Mouse (Mus musculus): Measurements from ENCODE around the gene Gm28053. TPM values are rescaled to one million over a fixed set of nuclear protein-coding genes. Genes with fewer than 3 reads are reported as not detected.

The Gm28053 gene
- polyA plus RNA-seq, 1 experiment = not detected

DNA sequence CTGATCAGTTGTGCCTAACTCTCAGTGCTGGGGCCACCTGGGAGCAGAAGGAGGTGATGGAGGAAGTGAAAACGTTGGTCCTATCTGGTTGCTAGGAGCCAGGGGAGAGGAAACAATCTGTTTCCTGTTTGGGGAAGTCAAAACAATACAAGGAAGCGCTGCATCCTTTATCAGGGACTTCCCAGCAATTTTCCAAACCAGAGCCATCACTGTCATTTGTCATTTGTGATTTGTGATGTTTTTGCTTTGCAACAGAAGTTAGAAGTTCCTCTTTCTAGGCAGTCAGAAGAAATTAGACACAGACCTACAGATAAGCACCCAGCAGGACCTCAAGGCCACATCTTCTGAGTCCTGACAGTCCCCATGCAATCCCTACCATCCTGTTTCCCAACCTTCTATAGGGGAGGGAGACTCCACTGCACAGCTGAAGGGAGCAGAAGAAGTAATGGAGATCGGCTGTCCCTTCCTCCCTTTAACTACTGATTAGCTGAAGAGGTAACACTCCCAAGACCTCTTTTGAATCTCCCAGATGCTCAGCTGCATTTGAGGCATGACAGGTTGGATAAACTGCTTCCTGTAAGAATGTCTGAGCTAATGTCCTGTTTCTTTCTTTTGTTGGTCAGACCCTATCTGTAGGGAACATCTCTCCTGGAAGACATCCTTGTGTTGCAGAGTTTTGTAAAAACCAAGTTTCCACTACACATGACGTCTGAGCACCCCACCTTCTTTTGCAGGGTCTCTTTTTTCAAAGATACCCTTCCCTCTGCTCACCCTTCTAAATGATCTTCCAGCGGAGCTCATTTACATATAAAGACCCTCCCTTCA is 17.9 kb upstream of the Gm28053 start:
- H3K9me3 ChIP-seq (ENCODE audit: control insufficient read depth, low read length) = no peaks in the 10 kb centered on the region
- H3K36me3 ChIP-seq (ENCODE audit: control insufficient read depth) = no peaks in the 10 kb centered on the region
- H3K4me1 ChIP-seq (ENCODE audit: control insufficient read depth) = no peaks in the 10 kb centered on the region
- H3K27me3 ChIP-seq (ENCODE audit: control insufficient read depth) = no peaks in the 10 kb centered on the region
- H3K4me3 ChIP-seq (replicated peaks) = no peak overlapping the region
- TF ChIP-seq TAL1 (IDR thresholded peaks at IDR 0.05; ENCODE audit: low read length) (no peak), GATA1 (IDR thresholded peaks at IDR 0.05; ENCODE audit: low read length) (no peak)

DNA sequence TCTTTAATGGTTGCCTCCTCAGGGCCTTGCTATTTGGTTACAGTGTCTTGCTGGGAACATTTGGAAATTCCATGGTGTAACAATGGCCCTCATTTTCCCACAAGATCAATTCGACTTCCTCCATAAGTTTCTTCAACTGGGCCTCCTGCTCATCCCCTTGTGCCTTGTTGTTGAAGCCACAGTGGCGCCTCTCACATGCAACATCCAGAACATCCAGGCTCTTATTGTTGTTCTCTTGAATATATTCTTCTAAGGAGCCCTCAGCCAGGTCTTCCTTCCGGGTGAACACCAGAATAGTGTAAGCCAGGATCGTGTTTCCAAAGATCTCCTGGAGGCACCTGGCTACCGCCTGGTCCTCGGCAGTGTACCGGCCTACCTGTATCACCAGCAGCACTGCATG is 16.3 kb upstream of the Gm28053 start:
- Histone ChIP-seq H3K9me3 (ENCODE audit: control insufficient read depth, low read length) (no peaks in the 10 kb centered on the region), H3K36me3 (ENCODE audit: control insufficient read depth) (no peaks in the 10 kb centered on the region), H3K4me3 (replicated peaks) (no peak overlapping the region), H3K27me3 (ENCODE audit: control insufficient read depth) (no peaks in the 10 kb centered on the region), H3K4me1 (ENCODE audit: control insufficient read depth) (no peaks in the 10 kb centered on the region)
- no peak for TF ChIP-seq GATA1 (IDR thresholded peaks at IDR 0.05; ENCODE audit: low read length)

DNA sequence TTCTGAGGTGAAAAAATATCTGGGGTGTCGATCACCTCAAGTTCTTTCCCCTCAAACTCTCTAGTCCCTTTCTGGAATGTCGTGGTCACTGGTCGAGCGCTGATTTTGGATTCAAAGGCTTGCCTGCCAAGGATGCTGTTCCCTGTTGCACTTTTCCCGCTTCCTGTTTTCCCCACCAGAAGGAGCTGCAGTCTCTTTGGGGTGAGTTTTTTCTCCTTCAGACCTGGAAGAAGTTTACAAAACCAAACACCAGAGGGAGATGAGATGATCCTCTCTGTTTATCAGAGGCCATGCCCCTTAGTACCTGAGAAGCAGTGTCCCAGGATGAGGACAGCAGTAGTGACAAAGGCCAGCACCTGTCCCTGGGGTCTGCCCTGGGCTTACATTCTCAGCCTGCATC is 15.8 kb upstream of the Gm28053 start:
- TF ChIP-seq GATA1 (IDR thresholded peaks at IDR 0.05; ENCODE audit: low read length) (no peak), TAL1 (IDR thresholded peaks at IDR 0.05; ENCODE audit: low read length) (no peak)
- Histone ChIP-seq H3K4me1 (ENCODE audit: control insufficient read depth) (no peaks in the 10 kb centered on the region), H3K9me3 (ENCODE audit: control insufficient read depth, low read length) (no peaks in the 10 kb centered on the region), H3K27me3 (ENCODE audit: control insufficient read depth) (no peaks in the 10 kb centered on the region), H3K36me3 (ENCODE audit: control insufficient read depth) (no peaks in the 10 kb centered on the region), H3K4me3 (replicated peaks) (no peak overlapping the region)

DNA sequence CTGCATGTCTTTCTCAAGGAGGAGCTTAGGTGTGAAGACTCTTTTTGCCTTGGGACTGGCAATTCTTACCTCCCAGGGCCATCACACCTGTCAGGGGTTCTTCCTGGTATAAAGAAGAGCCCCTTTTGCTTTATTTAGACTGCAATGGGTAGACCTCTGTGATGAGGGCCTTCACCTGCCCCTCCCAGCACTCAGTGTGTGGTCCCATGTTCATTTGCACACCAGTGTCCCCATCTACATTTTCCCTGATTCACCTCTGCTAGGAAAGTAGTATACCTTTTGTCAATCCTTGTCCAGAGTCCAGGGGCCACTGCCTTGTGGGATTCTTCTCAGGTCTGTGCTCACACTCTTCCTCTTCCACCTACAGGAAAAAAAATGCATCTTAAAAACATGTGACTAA is 14.3 kb upstream of the Gm28053 start:
- H3K4me3 ChIP-seq (replicated peaks) = no peak overlapping the region
- H3K27me3 ChIP-seq (ENCODE audit: control insufficient read depth) = no peaks in the 10 kb centered on the region
- H3K9me3 ChIP-seq (ENCODE audit: control insufficient read depth, low read length) = no peaks in the 10 kb centered on the region
- no peak for TF ChIP-seq GATA1 (IDR thresholded peaks at IDR 0.05; ENCODE audit: low read length)
- TF ChIP-seq TAL1 (IDR thresholded peaks at IDR 0.05; ENCODE audit: low read length) = no peak
- no peaks in the 10 kb centered on the region for H3K36me3 ChIP-seq (ENCODE audit: control insufficient read depth)
- H3K4me1 ChIP-seq (ENCODE audit: control insufficient read depth) = no peaks in the 10 kb centered on the region

DNA sequence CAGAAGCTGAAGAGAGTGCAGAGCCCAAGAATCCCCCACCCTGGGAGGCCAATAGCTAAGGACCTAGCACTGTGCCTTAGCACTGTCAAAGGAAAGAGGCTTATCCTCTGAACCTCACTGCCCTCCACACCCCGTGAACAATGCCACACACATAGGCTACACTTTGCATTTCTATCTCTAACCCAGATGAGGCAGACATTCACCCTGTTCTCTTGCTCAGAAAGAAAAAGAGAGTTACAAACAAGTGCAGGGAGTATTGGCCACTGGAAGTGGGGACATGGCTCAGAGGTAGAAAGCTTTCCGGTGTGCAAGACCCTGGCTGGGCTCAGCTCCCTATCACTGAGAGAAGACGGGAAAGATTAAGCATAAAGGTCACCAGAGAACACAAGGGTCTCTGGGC is 12.3 kb upstream of the Gm28053 start:
- no peaks in the 10 kb centered on the region for H3K27me3 ChIP-seq (ENCODE audit: control insufficient read depth)
- H3K36me3 ChIP-seq (ENCODE audit: control insufficient read depth) = no peaks in the 10 kb centered on the region
- TF ChIP-seq GATA1 (IDR thresholded peaks at IDR 0.05; ENCODE audit: low read length) = no peak
- no peaks in the 10 kb centered on the region for H3K4me1 ChIP-seq (ENCODE audit: control insufficient read depth)
- no peak overlapping the region for H3K4me3 ChIP-seq (replicated peaks)
- H3K9me3 ChIP-seq (ENCODE audit: control insufficient read depth, low read length) = no peaks in the 10 kb centered on the region

DNA sequence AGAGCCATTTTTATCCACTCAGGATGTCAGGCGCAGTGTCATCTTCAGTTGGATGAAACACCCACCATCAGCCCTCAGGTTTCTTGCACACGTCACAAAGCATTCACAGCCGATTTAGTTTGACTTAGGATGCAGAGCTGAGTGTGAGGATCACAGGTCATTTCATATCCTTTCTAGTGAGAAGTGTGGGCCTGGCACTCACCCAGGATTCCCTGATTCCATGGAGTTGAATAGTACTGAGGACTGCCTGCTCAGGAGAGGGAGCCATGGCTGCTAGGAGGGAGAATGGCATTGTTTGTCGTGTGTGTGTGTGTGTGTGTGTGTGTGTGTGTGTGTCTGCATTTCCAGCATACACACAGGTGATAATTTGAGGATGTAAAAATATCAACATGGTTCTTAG is 1.9 kb downstream of the Gm28053 start:
- TF ChIP-seq TAL1 (IDR thresholded peaks at IDR 0.05; ENCODE audit: low read length) (no peak), GATA1 (IDR thresholded peaks at IDR 0.05; ENCODE audit: low read length) (no peak)
- no peaks in the 10 kb centered on the region for H3K36me3 ChIP-seq (ENCODE audit: control insufficient read depth)
- no peak overlapping the region for H3K4me3 ChIP-seq (replicated peaks)
- H3K27me3 ChIP-seq (ENCODE audit: control insufficient read depth) = no peaks in the 10 kb centered on the region
- no peaks in the 10 kb centered on the region for H3K4me1 ChIP-seq (ENCODE audit: control insufficient read depth)
- no peaks in the 10 kb centered on the region for H3K9me3 ChIP-seq (ENCODE audit: control insufficient read depth, low read length)

DNA sequence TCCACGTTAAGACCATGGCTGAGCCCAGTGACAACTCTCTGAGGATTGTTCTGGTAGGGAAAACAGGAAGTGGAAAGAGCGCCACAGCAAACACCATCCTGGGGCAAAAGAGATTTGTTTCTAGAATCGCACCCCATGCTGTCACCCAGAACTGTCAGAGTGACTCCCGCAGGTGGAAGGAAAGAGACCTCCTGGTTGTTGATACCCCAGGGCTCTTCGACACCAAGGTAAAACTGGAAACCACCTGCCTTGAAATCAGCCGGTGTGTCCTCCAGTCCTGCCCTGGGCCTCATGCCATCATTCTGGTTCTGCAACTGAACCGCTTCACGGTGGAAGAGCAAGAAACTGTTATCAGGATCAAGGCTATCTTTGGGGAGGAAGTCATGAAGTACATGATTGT is 5.1 kb downstream of the Gm28053 start:
- no peaks in the 10 kb centered on the region for H3K36me3 ChIP-seq (ENCODE audit: control insufficient read depth)
- H3K9me3 ChIP-seq (ENCODE audit: control insufficient read depth, low read length) = no peaks in the 10 kb centered on the region
- no peak for TF ChIP-seq GATA1 (IDR thresholded peaks at IDR 0.05; ENCODE audit: low read length)
- no peak for TF ChIP-seq TAL1 (IDR thresholded peaks at IDR 0.05; ENCODE audit: low read length)
- no peaks in the 10 kb centered on the region for H3K27me3 ChIP-seq (ENCODE audit: control insufficient read depth)
- H3K4me3 ChIP-seq (replicated peaks) = no peak overlapping the region
- no peaks in the 10 kb centered on the region for H3K4me1 ChIP-seq (ENCODE audit: control insufficient read depth)

DNA sequence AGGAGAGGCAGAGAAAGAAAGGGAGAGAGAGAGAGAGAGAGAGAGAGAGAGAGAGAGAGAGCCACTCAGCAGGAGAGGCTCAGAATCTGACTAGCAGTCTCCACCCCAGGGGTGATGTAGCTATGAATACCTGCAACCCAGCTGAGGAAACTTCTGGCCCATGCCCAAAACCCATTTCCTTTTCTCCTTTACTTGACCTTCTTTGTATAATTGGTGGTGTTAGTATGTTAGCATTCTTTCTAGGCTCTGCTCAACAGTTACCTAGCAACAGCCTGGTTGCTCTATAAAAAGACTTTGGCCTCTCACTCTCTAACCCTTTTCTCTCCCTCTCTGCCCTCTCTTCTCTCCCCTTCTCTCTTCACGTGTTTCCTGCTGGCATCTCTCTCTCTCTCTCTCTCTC is 7.1 kb downstream of the Gm28053 start:
- H3K4me3 ChIP-seq (replicated peaks) = no peak overlapping the region
- H3K4me1 ChIP-seq (ENCODE audit: control insufficient read depth) = no peaks in the 10 kb centered on the region
- H3K27me3 ChIP-seq (ENCODE audit: control insufficient read depth) = no peaks in the 10 kb centered on the region
- TF ChIP-seq GATA1 (IDR thresholded peaks at IDR 0.05; ENCODE audit: low read length) (no peak), TAL1 (IDR thresholded peaks at IDR 0.05; ENCODE audit: low read length) (no peak)
- H3K36me3 ChIP-seq (ENCODE audit: control insufficient read depth) = no peaks in the 10 kb centered on the region
- no peaks in the 10 kb centered on the region for H3K9me3 ChIP-seq (ENCODE audit: control insufficient read depth, low read length)

DNA sequence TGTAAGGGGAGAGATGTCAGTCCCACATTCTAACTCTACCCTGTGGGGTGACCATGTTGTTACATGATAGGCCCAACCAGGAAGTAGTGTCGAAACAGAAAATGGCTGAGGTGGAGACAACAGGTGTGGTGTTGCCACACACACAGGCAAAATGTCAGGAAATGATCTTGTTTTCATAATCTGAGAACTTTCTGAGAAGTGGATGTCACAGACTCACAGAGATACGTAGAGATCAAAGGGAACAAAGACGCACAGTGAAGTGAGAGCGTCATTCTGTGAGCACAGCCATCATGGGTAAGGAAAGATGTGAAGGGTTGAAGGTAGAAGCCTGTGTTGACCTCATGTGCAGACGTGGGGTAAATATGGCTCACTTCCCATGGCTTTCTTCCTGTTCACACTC is 9.4 kb downstream of the Gm28053 start:
- no peaks in the 10 kb centered on the region for H3K9me3 ChIP-seq (ENCODE audit: control insufficient read depth, low read length)
- no peak overlapping the region for H3K4me3 ChIP-seq (replicated peaks)
- TF ChIP-seq TAL1 (IDR thresholded peaks at IDR 0.05; ENCODE audit: low read length) (no peak), GATA1 (IDR thresholded peaks at IDR 0.05; ENCODE audit: low read length) (no peak)
- H3K4me1 ChIP-seq (ENCODE audit: control insufficient read depth) = no peaks in the 10 kb centered on the region
- no peaks in the 10 kb centered on the region for H3K27me3 ChIP-seq (ENCODE audit: control insufficient read depth)
- no peaks in the 10 kb centered on the region for H3K36me3 ChIP-seq (ENCODE audit: control insufficient read depth)

DNA sequence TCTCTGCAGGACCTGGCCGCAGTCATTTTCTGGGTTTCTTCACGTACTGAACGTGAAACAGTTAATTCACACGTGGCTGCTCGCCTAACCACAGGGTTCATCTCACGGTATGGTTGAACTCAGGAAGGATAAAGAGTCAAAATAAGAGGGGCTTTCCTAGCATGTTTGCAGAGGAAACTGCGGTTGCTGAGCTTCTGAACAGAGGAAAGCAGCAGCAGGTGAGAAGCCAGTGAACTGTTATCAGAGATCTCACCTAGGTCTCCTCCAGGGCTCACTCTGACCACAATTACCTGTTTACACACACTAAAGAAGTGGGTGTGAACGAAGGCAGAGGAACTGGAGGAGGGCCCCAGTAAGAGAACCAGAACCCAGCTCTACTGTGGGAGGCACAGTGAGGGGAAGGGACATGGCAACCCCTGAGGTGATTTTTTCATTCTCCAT is 14.5 kb downstream of the Gm28053 start:
- no peaks in the 10 kb centered on the region for H3K4me1 ChIP-seq (ENCODE audit: control insufficient read depth)
- no peak overlapping the region for H3K4me3 ChIP-seq (replicated peaks)
- H3K36me3 ChIP-seq (ENCODE audit: control insufficient read depth) = no peaks in the 10 kb centered on the region
- no peaks in the 10 kb centered on the region for H3K27me3 ChIP-seq (ENCODE audit: control insufficient read depth)
- H3K9me3 ChIP-seq (ENCODE audit: control insufficient read depth, low read length) = no peaks in the 10 kb centered on the region
- no peak for TF ChIP-seq GATA1 (IDR thresholded peaks at IDR 0.05; ENCODE audit: low read length)
- no peak for TF ChIP-seq TAL1 (IDR thresholded peaks at IDR 0.05; ENCODE audit: low read length)

All from erythroblast, embryonic 14.5 days (primary cell).